Mouse (Mus musculus) lung, postnatal 25 days (tissue): ENCODE measurements at regions not wholly inside any gene's neighbourhood (a gene's known extent, or its start where the extent isn't known, plus 50 kb on each side); places are given as distances from the start of the nearest gene placed in this dataset.

Experiments used
- DNase-seq: peaks from one replicate; pipeline ENCODE4 v3.0.0; 2022; ENCODE audit warnings: low spot score

- no peak for DNase-seq
Measured at GRCm38 (mm10) chr3:149625497-149625896, 635.1 kb upstream of the Adgrl2 start.

GRCm38 (mm10) chr3:149625066-149625465, 634.7 kb upstream of the Adgrl2 start:
- DNase-seq: no peak

GRCm38 (mm10) chr3:149623851-149624532, 633.6 kb upstream of the Adgrl2 start:
- DNase-seq: peak; percentile 1

GRCm38 (mm10) chr3:149603865-149604264, 613.5 kb upstream of the Adgrl2 start:
- no peak for DNase-seq

GRCm38 (mm10) chr3:149601276-149601675, 610.9 kb upstream of the Adgrl2 start:
- DNase-seq: no peak

- DNase-seq: peak; percentile 5
Measured at GRCm38 (mm10) chr3:149594470-149594869, 604.1 kb upstream of the Adgrl2 start.

GRCm38 (mm10) chr3:149585769-149586168, 595.4 kb upstream of the Adgrl2 start:
- no peak for DNase-seq

GRCm38 (mm10) chr3:149581141-149581540, 590.8 kb upstream of the Adgrl2 start:
- DNase-seq: no peak

GRCm38 (mm10) chr3:149575678-149576077, 585.3 kb upstream of the Adgrl2 start:
- no peak for DNase-seq

- peak; percentile 2 for DNase-seq
Measured at GRCm38 (mm10) chr3:149566853-149567252, 576.5 kb upstream of the Adgrl2 start.

- DNase-seq: no peak
Measured at GRCm38 (mm10) chr3:149550231-149550951, 560.0 kb upstream of the Adgrl2 start.

- DNase-seq: peak; percentile 3
Measured at GRCm38 (mm10) chr3:149547045-149547444, 556.7 kb upstream of the Adgrl2 start.

- peak; percentile 7 for DNase-seq
Measured at GRCm38 (mm10) chr3:149546256-149546655, 555.9 kb upstream of the Adgrl2 start.

GRCm38 (mm10) chr3:149534183-149534582, 543.8 kb upstream of the Adgrl2 start:
- DNase-seq: no peak

- no peak for DNase-seq
Measured at GRCm38 (mm10) chr3:149530026-149530607, 539.8 kb upstream of the Adgrl2 start.

- DNase-seq: no peak
Measured at GRCm38 (mm10) chr3:149526509-149526908, 536.2 kb upstream of the Adgrl2 start.

GRCm38 (mm10) chr3:149519575-149519929, 529.2 kb upstream of the Adgrl2 start:
- no peak for DNase-seq

- DNase-seq: no peak
Measured at GRCm38 (mm10) chr3:149518928-149519574, 528.7 kb upstream of the Adgrl2 start.

GRCm38 (mm10) chr3:149517537-149517936, 527.2 kb upstream of the Adgrl2 start:
- no peak for DNase-seq

GRCm38 (mm10) chr3:149509178-149509577, 518.8 kb upstream of the Adgrl2 start:
- no peak for DNase-seq

- no peak for DNase-seq
Measured at GRCm38 (mm10) chr3:149508671-149509070, 518.3 kb upstream of the Adgrl2 start.

- no peak for DNase-seq
Measured at GRCm38 (mm10) chr3:149505692-149506091, 515.3 kb upstream of the Adgrl2 start.

GRCm38 (mm10) chr3:149503992-149504391, 513.6 kb upstream of the Adgrl2 start:
- no peak for DNase-seq
